Mouse (Mus musculus) heart, postnatal 25 days (tissue): ENCODE measurements at regions not wholly inside any gene's neighbourhood (a gene's known extent, or its start where the extent isn't known, plus 50 kb on each side); places are given as distances from the start of the nearest gene placed in this dataset.

Experiments used
- DNase-seq: peaks from one replicate; pipeline ENCODE4 v3.0.0; 2022; ENCODE audit warnings: low spot score
- intact Hi-C: fragments of 180-260 bp; cut with DNase I; formaldehyde crosslinking; loops from one replicate; pipeline ENCODE4 v1.15.1; 2025

DNA sequence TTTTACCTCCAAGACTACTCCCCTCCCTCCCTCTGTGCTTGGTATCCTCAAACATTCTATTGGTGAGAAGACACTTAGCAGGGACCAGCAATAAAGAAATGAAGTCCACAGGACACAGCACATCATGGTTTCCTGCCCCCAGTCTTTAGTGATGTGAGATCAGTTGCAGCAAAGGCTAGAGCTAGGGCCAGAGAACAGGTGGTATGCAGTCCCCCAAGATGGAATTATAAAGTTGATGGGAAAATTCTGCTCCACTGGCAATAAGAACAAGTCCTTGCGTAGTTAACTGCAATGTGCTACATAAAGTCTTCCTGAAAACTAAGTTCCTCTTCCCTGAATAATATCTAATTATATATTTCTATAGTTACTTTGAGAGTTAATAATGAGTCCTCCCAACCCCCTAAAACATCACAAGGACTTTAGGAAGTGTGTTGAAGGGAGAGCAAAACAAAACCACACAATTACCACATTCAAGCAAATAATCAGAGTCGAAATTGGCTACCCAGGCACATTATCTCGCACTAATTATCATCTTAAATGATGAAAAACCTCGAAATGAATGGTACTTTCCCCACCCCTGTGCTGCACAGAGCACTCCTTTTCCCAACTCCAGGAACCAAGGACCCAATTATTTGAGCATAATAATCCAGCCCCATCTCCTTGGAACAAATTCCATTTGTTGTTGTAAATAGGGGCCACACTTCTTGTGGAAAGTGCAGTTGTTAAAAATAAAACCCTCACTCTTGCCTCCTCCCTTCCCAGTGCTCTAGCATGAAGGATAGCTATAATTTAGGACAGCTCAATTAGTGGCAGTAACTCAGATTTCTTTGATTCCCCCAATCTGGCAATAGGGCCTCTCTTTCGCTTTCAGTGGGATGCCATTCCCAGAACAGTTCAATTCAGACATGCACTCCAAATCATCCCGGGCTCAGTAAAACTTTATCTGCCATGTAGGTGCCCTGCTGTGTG lies 2724.2 kb upstream of the Lrrc6 start:
- intact Hi-C loops: no loop called here
- no peak for DNase-seq

DNA sequence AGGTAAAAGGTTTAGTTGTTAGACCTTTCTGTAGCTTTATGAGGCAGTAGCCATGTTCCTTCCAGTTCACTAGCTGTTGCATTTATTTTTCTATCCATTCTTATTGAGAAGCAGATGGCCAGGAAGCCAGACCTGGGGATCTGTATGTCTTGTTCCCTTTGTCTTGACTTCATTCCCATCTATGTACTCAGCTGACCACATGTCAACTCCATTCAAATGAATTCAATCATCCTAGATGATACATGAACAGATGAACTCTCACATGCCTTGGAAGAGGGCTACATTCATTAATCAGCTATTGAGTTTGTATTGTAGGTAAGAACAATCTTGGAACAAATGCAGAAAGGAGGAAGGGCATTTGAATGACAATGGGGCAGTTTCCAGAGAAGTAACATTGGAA lies 2722.7 kb upstream of the Lrrc6 start:
- intact Hi-C loops: no loop called here
- DNase-seq: no peak

DNA sequence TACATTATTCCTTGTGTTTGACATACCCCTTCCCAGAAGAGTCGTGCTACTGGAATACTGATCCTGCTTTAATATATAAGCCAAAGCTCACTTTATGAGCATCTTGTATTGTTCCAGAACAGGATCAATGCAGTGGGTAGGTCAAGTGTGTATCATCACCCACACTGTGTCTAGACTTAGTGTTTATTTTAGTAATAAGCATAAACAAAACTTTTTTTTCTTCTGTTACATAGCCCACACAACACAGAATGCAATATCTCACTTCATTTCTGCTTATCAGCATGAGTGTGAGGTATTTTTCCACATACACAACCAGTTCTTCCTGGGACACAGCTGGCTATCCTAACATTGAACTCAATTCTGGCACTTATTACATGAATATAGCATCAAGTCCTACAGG lies 2721.7 kb upstream of the Lrrc6 start:
- DNase-seq: no peak
- intact Hi-C loops: no loop called here
